Mouse (Mus musculus): ENCODE measurements around the gene Adad2.

DNA sequence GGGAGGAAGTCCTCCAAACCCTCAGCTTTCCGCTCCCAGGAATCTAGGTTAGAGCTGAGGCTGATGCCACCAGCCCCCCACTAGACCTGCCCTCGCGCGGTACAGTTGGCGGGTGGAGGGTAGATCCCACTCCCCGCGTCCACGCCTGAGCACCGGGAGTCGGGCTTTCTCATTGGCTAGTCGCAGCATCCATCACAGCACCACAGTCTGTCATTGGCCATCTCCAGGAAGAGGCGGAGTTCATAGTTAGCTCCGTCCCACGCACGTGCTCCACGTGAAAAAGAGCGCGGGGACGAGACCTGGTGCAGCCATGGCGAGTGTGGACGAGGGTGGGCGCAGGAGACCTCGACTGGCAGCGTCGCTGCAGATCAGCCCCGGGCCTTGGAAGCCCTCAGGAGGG is at the start of gene Adad2:
- TF ChIP-seq CTCF (IDR thresholded peaks at IDR 0.05; ENCODE audit: borderline replicate concordance, extremely low read depth, insufficient read depth, insufficient read length): no peak
- TF ChIP-seq POLR2A (IDR thresholded peaks at IDR 0.05; ENCODE audit: borderline replicate concordance, extremely low read depth, insufficient read depth, insufficient read length, poor library complexity, severe bottlenecking): no peak
